Mouse (Mus musculus) liver, embryonic 12.5 days (tissue): ENCODE data around the gene Tcf7l2. TPM values are rescaled to one million over a fixed set of nuclear protein-coding genes. Genes with fewer than 3 reads are reported as not detected.

Experiments used
- ATAC-seq: fragments of 200-750 bp; cut with Nextera tagmentation; 2 replicates; pipeline ENCODE4 v1.8.0; 2017; ENCODE audit warnings: moderate number of reproducible peaks, mild to moderate bottlenecking, moderate library complexity
- H3K27ac ChIP-seq: fragments of 300-500 bp; sonication (generic); 2 replicates; pipeline ENCODE4 v1.5.1; 2016; ENCODE audit warnings: mild to moderate bottlenecking
- H3K27me3 ChIP-seq: fragments of 300-500 bp; sonication (generic); replicated peaks from 2 replicates; pipeline ENCODE4 v1.6.1; 2016; ENCODE audit warnings: mild to moderate bottlenecking, moderate library complexity
- H3K36me3 ChIP-seq: fragments of 300-500 bp; sonication (generic); 2 replicates; pipeline ENCODE4 v1.6.1; 2016; ENCODE audit warnings: mild to moderate bottlenecking, moderate library complexity
- H3K4me1 ChIP-seq: fragments of 300-500 bp; sonication (generic); 2 replicates; pipeline ENCODE4 v1.6.1; 2016
- H3K4me2 ChIP-seq: fragments of 300-500 bp; sonication (generic); 2 replicates; pipeline ENCODE4 v1.6.1; 2016; ENCODE audit warnings: mild to moderate bottlenecking, moderate library complexity
- H3K4me3 ChIP-seq: fragments of 300-500 bp; sonication (generic); 2 replicates; pipeline ENCODE4 v1.5.1; 2016; ENCODE audit warnings: mild to moderate bottlenecking, moderate library complexity
- H3K9ac ChIP-seq: fragments of 300-500 bp; sonication (generic); 2 replicates; pipeline ENCODE4 v1.6.1; 2016; ENCODE audit warnings: mild to moderate bottlenecking, moderate library complexity
- H3K9me3 ChIP-seq: fragments of 300-500 bp; sonication (generic); replicated peaks from 2 replicates; pipeline ENCODE4 v1.6.1; 2016; ENCODE audit warnings: mild to moderate bottlenecking, moderate library complexity
- WGBS: fragments of 180-500 bp; shearing (Covaris S2); methylation state at CpG from one replicate; pipeline ENCODE4 v1.1.7; 2016; ENCODE audit not compliant: insufficient replicate concordance; 5-methylcytosine and 5-hydroxymethylcytosine counted together
- polyA plus RNA-seq: library from polyadenylated mRNA; unstranded; fragments of >200 nt; fragmentation: Nextera tagmentation; extraction: Ambion mirVana; gene quantifications from 2 replicates; pipeline ENCODE4 v1.2.1, GENCODE M21; 2016

Gene Tcf7l2
- polyA plus RNA-seq, 1 experiment from 2014 or later, result 23.0 TPM

- Histone ChIP-seq H3K4me1 (peaks cover 77% of the 10 kb centered on the region), H3K27ac (peak overlapping the region; percentile 100), H3K4me2 (peak overlapping the region; percentile 70), H3K9me3 (no peaks in the 10 kb centered on the region), H3K9ac (peak overlapping the region; percentile 75), H3K27me3 (no peaks in the 10 kb centered on the region), H3K36me3 (peaks cover 3% of the 10 kb centered on the region; the same call in 1 of the 2 replicates), H3K4me3 (peak overlapping the region; percentile 18; the same call in 1 of the 2 replicates)
- WGBS, result 53% methylated on average over 11 of the region's 11 CpGs
- ATAC-seq, result no peak
These were observed 199.1 kb downstream of the Tcf7l2 start for GRCm38 (mm10) chr19:55940538-55941252.

DNA sequence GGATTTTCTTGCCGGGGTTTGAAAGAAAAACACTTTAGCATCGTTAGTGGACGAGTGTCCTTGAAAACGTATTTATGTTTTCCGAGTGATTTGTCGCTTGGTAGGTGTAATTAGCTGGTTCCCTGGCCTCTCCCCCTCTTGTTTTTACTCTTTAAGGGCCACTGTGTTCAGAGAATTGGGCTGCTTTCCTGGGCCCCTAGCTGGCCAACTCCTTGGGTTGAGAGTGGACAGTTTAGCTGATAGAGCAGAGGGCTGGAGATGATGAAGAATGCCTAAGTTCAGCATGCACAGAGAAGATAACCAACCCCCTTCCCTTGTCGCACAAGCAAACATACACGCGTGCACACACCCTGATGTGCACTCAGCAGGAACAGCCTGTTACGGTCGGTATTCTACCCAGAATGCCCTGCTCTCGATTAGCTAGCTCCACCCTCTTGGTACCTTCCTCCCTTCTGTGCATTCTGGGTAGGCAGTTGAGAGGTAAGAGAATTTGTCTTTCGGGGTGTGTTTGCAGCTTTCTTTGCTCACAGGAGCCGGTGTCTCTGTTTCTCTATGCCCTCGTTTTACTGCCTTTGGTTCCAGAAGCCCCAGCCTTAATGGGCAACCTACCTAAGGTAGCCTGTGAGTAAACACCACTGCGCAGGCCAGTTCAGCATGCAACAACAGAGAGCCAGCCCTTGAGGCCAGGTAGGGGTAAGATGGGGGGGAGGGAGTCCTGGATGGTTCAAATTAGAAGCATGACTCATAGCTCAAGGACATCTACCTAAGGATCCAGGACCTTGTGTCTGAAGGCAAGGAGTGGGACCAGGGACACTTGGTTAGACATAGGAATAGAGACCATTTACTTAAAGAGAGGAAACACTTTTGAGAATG is 199.9 kb downstream of the Tcf7l2 start:
- peaks cover 3% of the 10 kb centered on the region; the same call in 1 of the 2 replicates for H3K36me3 ChIP-seq
- 42% methylated on average over 16 of the region's 16 CpGs for WGBS
- H3K4me1 ChIP-seq, result peaks cover 69% of the 10 kb centered on the region
- peak overlapping the region; percentile 70 for H3K4me2 ChIP-seq
- H3K9ac ChIP-seq, result peak overlapping the region; percentile 77
- peak overlapping the region; percentile 63 for H3K4me3 ChIP-seq
- H3K27ac ChIP-seq, result peak overlapping the region; percentile 100
- H3K9me3 ChIP-seq, result no peaks in the 10 kb centered on the region
- H3K27me3 ChIP-seq, result no peaks in the 10 kb centered on the region
- peak; percentile 92 for ATAC-seq

DNA sequence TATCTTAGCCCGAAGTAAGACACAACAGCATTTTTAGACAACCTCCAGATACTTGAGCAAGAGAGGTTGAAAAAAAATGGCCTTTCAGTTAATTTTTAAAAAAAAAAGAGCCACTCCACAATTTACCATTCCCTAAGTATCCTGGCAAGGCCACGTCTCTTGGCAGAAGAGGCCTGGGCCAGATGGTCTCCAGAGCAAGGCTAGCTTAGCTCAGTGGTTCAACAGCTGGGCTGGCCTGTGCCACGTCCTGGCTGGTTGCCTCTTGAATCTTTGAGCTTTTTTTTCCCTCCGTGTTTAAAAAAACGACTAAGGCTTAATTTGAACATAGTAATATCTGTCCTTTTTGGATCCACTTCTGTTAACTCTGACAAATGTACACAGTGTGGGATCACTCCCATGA is 209.8 kb downstream of the Tcf7l2 start:
- 83% methylated on average over 5 of the region's 5 CpGs for WGBS
- ATAC-seq, result no peak
- H3K4me1 ChIP-seq, result 0 out of 2 replicates have a peak, but pooled peaks cover 3% of the 10 kb centered on the region

GRCm38 (mm10) chr19:55953207-55953606 is 211.6 kb downstream of the Tcf7l2 start:
- no peak for ATAC-seq
- peaks cover 11% of the 10 kb centered on the region; the same call in 1 of the 2 replicates for H3K36me3 ChIP-seq
- H3K9ac ChIP-seq, result no peak overlapping the region
- H3K4me3 ChIP-seq, result no peak overlapping the region
- H3K9me3 ChIP-seq, result no peaks in the 10 kb centered on the region
- H3K27me3 ChIP-seq, result peaks cover 8% of the 10 kb centered on the region; the same call in 1 of the 2 replicates
- H3K27ac ChIP-seq, result no peak overlapping the region
- 0 out of 2 replicates have a peak, but pooled peaks cover 9% of the 10 kb centered on the region for H3K4me1 ChIP-seq
- 78% methylated on average over 3 of the region's 3 CpGs for WGBS
- H3K4me2 ChIP-seq, result no peak overlapping the region

More for the DNA sequence above, 209.8 kb downstream of the Tcf7l2 start:
- Histone ChIP-seq H3K27ac (no peak overlapping the region), H3K4me3 (no peak overlapping the region), H3K9me3 (no peaks in the 10 kb centered on the region), H3K4me2 (no peak overlapping the region), H3K9ac (no peak overlapping the region), H3K27me3 (peaks cover 8% of the 10 kb centered on the region; the same call in 1 of the 2 replicates), H3K36me3 (peaks cover 11% of the 10 kb centered on the region; the same call in 1 of the 2 replicates)

- Histone ChIP-seq H3K4me1 (0 out of 2 replicates have a peak, but pooled peaks cover 9% of the 10 kb centered on the region), H3K9ac (no peak overlapping the region), H3K27ac (no peak overlapping the region), H3K4me3 (no peak overlapping the region), H3K9me3 (0 out of 2 replicates have a peak, but pooled peaks cover 3% of the 10 kb centered on the region), H3K4me2 (no peak overlapping the region), H3K27me3 (peaks cover 8% of the 10 kb centered on the region; the same call in 1 of the 2 replicates), H3K36me3 (no peaks in the 10 kb centered on the region)
- ATAC-seq, result no peak
- WGBS, result 52% methylated on average over 3 of the region's 3 CpGs
These were observed 213.5 kb downstream of the Tcf7l2 start for GRCm38 (mm10) chr19:55955126-55955525.

- ATAC-seq, result no peak
- H3K27me3 ChIP-seq, result peaks cover 8% of the 10 kb centered on the region; the same call in 1 of the 2 replicates
- 83% methylated on average over 6 of the region's 6 CpGs for WGBS
- H3K36me3 ChIP-seq, result no peaks in the 10 kb centered on the region
- 0 out of 2 replicates have a peak, but pooled peaks cover 9% of the 10 kb centered on the region for H3K4me1 ChIP-seq
- no peak overlapping the region for H3K4me2 ChIP-seq
- no peak overlapping the region for H3K9ac ChIP-seq
- no peak overlapping the region for H3K27ac ChIP-seq
- H3K4me3 ChIP-seq, result no peak overlapping the region
- 0 out of 2 replicates have a peak, but pooled peaks cover 3% of the 10 kb centered on the region for H3K9me3 ChIP-seq
These were observed 215.1 kb downstream of the Tcf7l2 start for GRCm38 (mm10) chr19:55956745-55957144.

GRCm38 (mm10) chr19:55964421-55964820 is 222.8 kb downstream of the Tcf7l2 start:
- Histone ChIP-seq H3K9me3 (0 out of 2 replicates have a peak, but pooled peaks cover 2% of the 10 kb centered on the region), H3K4me3 (no peak overlapping the region), H3K9ac (no peak overlapping the region), H3K27me3 (peaks cover 11% of the 10 kb centered on the region; the same call in 1 of the 2 replicates), H3K36me3 (no peaks in the 10 kb centered on the region), H3K4me1 (no peaks in the 10 kb centered on the region), H3K4me2 (no peak overlapping the region), H3K27ac (no peak overlapping the region)
- 85% methylated on average over 3 of the region's 3 CpGs for WGBS
- ATAC-seq, result no peak

- Histone ChIP-seq H3K4me3 (no peak overlapping the region), H3K36me3 (no peaks in the 10 kb centered on the region), H3K9ac (no peak overlapping the region), H3K27ac (no peak overlapping the region), H3K9me3 (no peaks in the 10 kb centered on the region), H3K27me3 (peaks cover 27% of the 10 kb centered on the region), H3K4me1 (no peaks in the 10 kb centered on the region), H3K4me2 (no peak overlapping the region)
- ATAC-seq, result no peak
- WGBS, result 47% methylated on average over 7 of the region's 7 CpGs
These were observed 224.4 kb downstream of the Tcf7l2 start for GRCm38 (mm10) chr19:55966066-55966465.

GRCm38 (mm10) chr19:55969929-55970531 is 228.4 kb downstream of the Tcf7l2 start:
- H3K4me3 ChIP-seq, result no peak overlapping the region
- H3K4me1 ChIP-seq, result no peaks in the 10 kb centered on the region
- H3K27ac ChIP-seq, result no peak overlapping the region
- ATAC-seq, result no peak
- H3K9ac ChIP-seq, result no peak overlapping the region
- H3K36me3 ChIP-seq, result no peaks in the 10 kb centered on the region
- no peak overlapping the region for H3K4me2 ChIP-seq
- H3K9me3 ChIP-seq, result no peaks in the 10 kb centered on the region
- WGBS, result 47% methylated on average over 14 of the region's 14 CpGs
- H3K27me3 ChIP-seq, result peaks cover 32% of the 10 kb centered on the region

DNA sequence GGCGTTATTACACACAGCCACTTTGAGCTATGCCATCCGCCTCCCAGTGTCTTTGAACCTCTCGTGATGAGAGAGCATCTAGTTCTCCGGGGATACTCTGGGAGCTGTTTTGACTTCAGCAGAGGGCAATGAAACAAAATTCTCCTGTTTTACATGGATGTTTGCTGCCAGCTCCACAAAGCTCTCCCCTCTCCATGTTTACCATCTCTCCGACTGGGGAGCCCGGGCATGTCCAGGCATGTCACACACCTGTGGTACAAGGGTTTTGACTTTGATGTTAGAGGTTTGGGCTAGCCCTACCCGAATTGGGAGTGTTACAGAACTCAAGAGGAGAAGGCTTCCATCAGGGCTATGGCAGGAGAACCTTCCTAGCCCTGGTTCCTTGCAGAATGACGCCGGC is 234.5 kb downstream of the Tcf7l2 start:
- WGBS, result 83% methylated on average over 9 of the region's 9 CpGs
- H3K4me3 ChIP-seq, result no peak overlapping the region
- H3K36me3 ChIP-seq, result no peaks in the 10 kb centered on the region
- no peaks in the 10 kb centered on the region for H3K9me3 ChIP-seq
- H3K4me2 ChIP-seq, result no peak overlapping the region
- peaks cover 8% of the 10 kb centered on the region for H3K27me3 ChIP-seq
- H3K9ac ChIP-seq, result no peak overlapping the region
- no peak for ATAC-seq
- no peaks in the 10 kb centered on the region for H3K4me1 ChIP-seq
- H3K27ac ChIP-seq, result no peak overlapping the region
